Comparison of ENCODE assay signal across 7 mouse cellular contexts in the genomic region with DNA sequence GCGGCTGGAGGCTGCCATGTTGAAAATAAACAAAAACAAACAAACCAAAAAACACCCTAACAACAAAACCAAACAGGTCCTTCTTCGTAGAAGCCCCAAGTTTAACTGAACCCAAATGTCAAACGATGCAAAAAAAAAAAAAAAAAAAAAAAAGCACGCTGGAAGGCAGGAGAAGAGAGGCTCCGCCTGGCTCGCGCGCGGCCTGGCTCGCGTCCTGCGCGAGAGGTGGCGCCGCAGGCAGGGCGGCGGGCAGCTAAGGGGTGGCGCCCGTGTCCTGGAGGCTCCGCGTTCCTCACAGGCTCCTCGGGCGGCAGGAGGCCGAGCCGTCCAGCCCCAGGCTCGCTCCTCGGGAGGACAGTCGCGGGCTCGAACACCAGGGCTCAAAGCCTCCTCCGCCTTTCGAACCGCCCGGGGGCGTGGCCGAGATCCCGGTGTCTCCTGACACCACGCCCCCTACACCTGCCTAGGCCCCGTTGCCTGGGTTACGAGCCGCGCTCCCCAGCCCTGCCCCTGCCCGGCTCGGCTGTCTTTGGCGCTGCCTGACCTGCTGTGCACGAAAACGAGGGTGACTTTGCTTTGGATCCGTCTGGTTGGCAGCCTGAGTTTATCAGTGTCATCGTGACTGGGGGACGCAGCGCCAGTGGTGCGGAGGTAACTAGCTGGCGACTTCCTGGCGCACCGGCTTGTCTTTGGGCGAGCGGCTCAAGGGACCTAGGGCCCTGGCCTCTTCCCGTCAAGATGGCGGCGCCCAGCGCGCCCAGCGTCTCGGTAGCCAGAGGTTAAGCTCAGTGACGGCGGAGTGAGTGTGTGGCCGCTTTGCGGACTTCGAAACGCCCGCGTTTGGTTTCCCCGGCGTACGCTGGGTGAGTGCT. TPM values are rescaled to one million over a fixed set of nuclear protein-coding genes. Genes with fewer than 3 reads are reported as not detected.
A peak's percentile ranks its signal among the peaks of the same experiment; 100 is the strongest.
DNase-seq lines count a peak whose midpoint lies in the region; ATAC-seq and TF ChIP-seq lines count a peak whose summit lies in the region.

TSS of gene Fars2 (plus strand) at position 270 of the 872 bp plus-strand sequence.
TSS of gene Lyrm4 (minus strand) at position 384 of the 872 bp plus-strand sequence.

- H3K4me2 ChIP-seq in intestine, postnatal 0 days (replicated peaks; ENCODE audit: low read depth): peak within 1 kb of the TSS; percentile 81
- peak within 1 kb of the TSS; percentile 73 for H3K4me2 ChIP-seq in midbrain, embryonic 12.5 days (replicated peaks)

- under 1% methylated on average over 75 of the region's 75 CpGs for WGBS in embryonic facial prominence, embryonic 10.5 days
- under 1% methylated on average over 74 of the region's 75 CpGs for WGBS in intestine, postnatal 0 days
- under 1% methylated on average over 70 of the region's 75 CpGs for WGBS in midbrain, embryonic 12.5 days
- under 1% methylated on average over 75 of the region's 75 CpGs for WGBS in small intestine, adult 2 months

- TF ChIP-seq POLR2A in small intestine, adult 2 months (IDR thresholded peaks at IDR 0.05; ENCODE audit: low read depth, low read length): peak; percentile 65

- H3K4me3 ChIP-seq in embryonic facial prominence, embryonic 10.5 days: peak within 1 kb of the TSS; percentile 77
- peak within 1 kb of the TSS; percentile 79 for H3K4me3 ChIP-seq in intestine, postnatal 0 days (ENCODE audit: low read depth, low read length)
- H3K4me3 ChIP-seq in midbrain, embryonic 12.5 days: peak within 1 kb of the TSS; percentile 55
- peak within 1 kb of the TSS; percentile 84 for H3K4me3 ChIP-seq in small intestine, adult 2 months (ENCODE audit: low read depth, low read length)

- peaks cover 11% of the 10 kb centered on the region for H3K4me1 ChIP-seq in embryonic facial prominence, embryonic 10.5 days
- H3K4me1 ChIP-seq in intestine, postnatal 0 days (replicated peaks; ENCODE audit: control insufficient read depth, insufficient read depth, low read length): 0 out of 2 replicates have a peak, but pooled peaks cover 3% of the 10 kb centered on the region
- H3K4me1 ChIP-seq in midbrain, embryonic 12.5 days: peaks cover 13% of the 10 kb centered on the region
- H3K4me1 ChIP-seq in small intestine, adult 2 months (ENCODE audit: control insufficient read depth, insufficient read depth, insufficient read length, low read length): no peaks in the 10 kb centered on the region

- intact Hi-C loops in left cerebral cortex, postnatal 4 days (cut with DNase I): loop anchor here (5.0 kb wide), 1 partner anchor 610 kb away; no protein-coding TSS in a partner anchor

- peak; percentile 99 for ATAC-seq in intestine, postnatal 0 days
- ATAC-seq in midbrain, embryonic 12.5 days (ENCODE audit: low FRiP score, low read depth): peak; percentile 100

- H3K9ac ChIP-seq in intestine, postnatal 0 days (ENCODE audit: low read depth, low read length): peak within 1 kb of the TSS; percentile 72
- H3K9ac ChIP-seq in midbrain, embryonic 12.5 days (replicated peaks): peak within 1 kb of the TSS; percentile 73

- TF ChIP-seq CTCF in intestine, postnatal 0 days (IDR thresholded peaks at IDR 0.05; ENCODE audit: low read depth): peak; percentile 59
- no peak for TF ChIP-seq CTCF in small intestine, adult 2 months (IDR thresholded peaks at IDR 0.05; ENCODE audit: extremely low read depth, insufficient read length, insufficient replicate concordance, low read depth, low read length)

- peak; percentile 99 for DNase-seq in adrenal gland, postnatal 10 days
- DNase-seq in embryonic facial prominence, embryonic 10.5 days (ENCODE audit: low spot score): peak; percentile 97
- DNase-seq in gonadal fat pad, adult 2 months (ENCODE audit: low read depth): peak; percentile 54
- DNase-seq in left cerebral cortex, postnatal 4 days: peak; percentile 96

- no peaks in the 10 kb centered on the region for H3K36me3 ChIP-seq in embryonic facial prominence, embryonic 10.5 days (replicated peaks)
- no peaks in the 10 kb centered on the region; the same call in 1 of the 2 replicates for H3K36me3 ChIP-seq in intestine, postnatal 0 days (ENCODE audit: control insufficient read depth, insufficient read depth)
- H3K36me3 ChIP-seq in midbrain, embryonic 12.5 days: no peaks in the 10 kb centered on the region
- no peaks in the 10 kb centered on the region for H3K36me3 ChIP-seq in small intestine, adult 2 months (ENCODE audit: control insufficient read depth, insufficient read depth, low read length)

- no peaks in the 10 kb centered on the region for H3K27me3 ChIP-seq in embryonic facial prominence, embryonic 10.5 days (replicated peaks; ENCODE audit: low read depth, poor library complexity, severe bottlenecking)
- H3K27me3 ChIP-seq in intestine, postnatal 0 days (replicated peaks; ENCODE audit: control insufficient read depth, insufficient read depth, low read length): no peaks in the 10 kb centered on the region
- H3K27me3 ChIP-seq in midbrain, embryonic 12.5 days: no peaks in the 10 kb centered on the region
- H3K27me3 ChIP-seq in small intestine, adult 2 months (ENCODE audit: control insufficient read depth, insufficient read depth, low read length): no peaks in the 10 kb centered on the region

- peak within 1 kb of the TSS; percentile 98 for H3K27ac ChIP-seq in embryonic facial prominence, embryonic 10.5 days (replicated peaks)
- peak within 1 kb of the TSS; percentile 98 for H3K27ac ChIP-seq in intestine, postnatal 0 days (ENCODE audit: low read depth, low read length)
- H3K27ac ChIP-seq in midbrain, embryonic 12.5 days (replicated peaks): peak within 1 kb of the TSS; percentile 98
- peak within 1 kb of the TSS; percentile 98 for H3K27ac ChIP-seq in small intestine, adult 2 months (ENCODE audit: insufficient read depth, low read depth, low read length)

- H3K9me3 ChIP-seq in embryonic facial prominence, embryonic 10.5 days: no peaks in the 10 kb centered on the region
- H3K9me3 ChIP-seq in intestine, postnatal 0 days (ENCODE audit: control insufficient read depth): no peaks in the 10 kb centered on the region
- no peaks in the 10 kb centered on the region for H3K9me3 ChIP-seq in midbrain, embryonic 12.5 days

RNA-seq across cellular contexts. Expression of gene Fars2, which starts in this region (rescaled TPM):
- total RNA-seq in adrenal gland, postnatal 10 days (2021): 10 to 100 TPM; 86.3 to 88.6 TPM
- 23.5 and 26.4 TPM in 2 replicates for polyA plus RNA-seq in embryonic facial prominence, embryonic 10.5 days (2016; fragmentation: Nextera tagmentation; extraction: Ambion mirVana)
- 41.2 and 48.3 TPM in 2 replicates for polyA plus RNA-seq in gonadal fat pad, adult 2 months (2012; rRNA removed)
- 29.8 and 33.9 TPM in 2 replicates for polyA plus RNA-seq in intestine, postnatal 0 days (2015; fragmentation: Nextera tagmentation; extraction: Ambion mirVana)
- 10 to 100 TPM; 29.5 to 31.5 TPM for total RNA-seq in left cerebral cortex, postnatal 4 days (2021)
- polyA plus RNA-seq in midbrain, embryonic 12.5 days (2016; fragmentation: Nextera tagmentation; extraction: Ambion mirVana): 29.9 and 31.2 TPM in 2 replicates
- polyA plus RNA-seq in small intestine, adult 2 months (2012; rRNA removed): 23.4 and 42.6 TPM in 2 replicates

RNA-seq across cellular contexts. Expression of gene Lyrm4, which starts in this region (rescaled TPM):
- total RNA-seq in adrenal gland, postnatal 10 days (2021): 10 to 100 TPM; 14.1 to 15.2 TPM
- 21.6 and 22.7 TPM in 2 replicates for polyA plus RNA-seq in embryonic facial prominence, embryonic 10.5 days (2016; fragmentation: Nextera tagmentation; extraction: Ambion mirVana)
- polyA plus RNA-seq in gonadal fat pad, adult 2 months (2012; rRNA removed): 3.4 and 3.9 TPM in 2 replicates
- 15.1 and 16.9 TPM in 2 replicates for polyA plus RNA-seq in intestine, postnatal 0 days (2015; fragmentation: Nextera tagmentation; extraction: Ambion mirVana)
- 10 to 100 TPM; 17.3 to 19.9 TPM for total RNA-seq in left cerebral cortex, postnatal 4 days (2021)
- polyA plus RNA-seq in midbrain, embryonic 12.5 days (2016; fragmentation: Nextera tagmentation; extraction: Ambion mirVana): 22.1 and 25.5 TPM in 2 replicates
- polyA plus RNA-seq in small intestine, adult 2 months (2012; rRNA removed): 1.3 and 2.6 TPM in 2 replicates

Comparison
In these comparisons a context has a peak if more than half of its experiments do, and no peak if none do; other contexts are left out.
1. Peak in every context shown above with its lines: DNase-seq, ATAC-seq, H3K4me3 ChIP-seq and H3K27ac ChIP-seq.